Mouse (Mus musculus): ENCODE data around the gene P2ry12. TPM values are rescaled to one million over a fixed set of nuclear protein-coding genes. Genes with fewer than 3 reads are reported as not detected.

The P2ry12 gene
- 16.1 and 17.5 TPM in 2 replicates for polyA plus RNA-seq (2012; rRNA removed)

- Histone ChIP-seq H3K4me1 (ENCODE audit: control insufficient read depth, insufficient read depth, low read length) (no peaks in the 10 kb centered on the region), H3K27me3 (ENCODE audit: control insufficient read depth, insufficient read depth, low read length) (no peaks in the 10 kb centered on the region), H3K27ac (ENCODE audit: insufficient read depth, low read length) (no peak within 1 kb of the TSS), H3K4me3 (replicated peaks; ENCODE audit: insufficient read depth, low read depth, low read length) (no peak within 1 kb of the TSS)
- TF ChIP-seq CTCF (IDR thresholded peaks at IDR 0.05; ENCODE audit: borderline replicate concordance, insufficient read depth, low read depth, low read length) (no peak), POLR2A (IDR thresholded peaks at IDR 0.05; ENCODE audit: borderline replicate concordance, insufficient read depth, low read length) (no peak)
- no peak for DNase-seq
- 55% methylated on average over 7 of the region's 7 CpGs for WGBS
Observed at GRCm38 (mm10) chr3:59262704-59263103, at the start of gene P2ry12. P2ry12 (minus strand) TSS chr3:59262871.

- H3K27me3 ChIP-seq (ENCODE audit: control insufficient read depth, insufficient read depth, low read length) = no peaks in the 10 kb centered on the region
- TF ChIP-seq CTCF (IDR thresholded peaks at IDR 0.05; ENCODE audit: borderline replicate concordance, insufficient read depth, low read depth, low read length) (no peak), POLR2A (IDR thresholded peaks at IDR 0.05; ENCODE audit: borderline replicate concordance, insufficient read depth, low read length) (no peak)
- no peak overlapping the region for H3K27ac ChIP-seq (ENCODE audit: insufficient read depth, low read length)
- WGBS = 97% methylated on average over 2 of the region's 2 CpGs
- no peak for DNase-seq
- H3K4me1 ChIP-seq (ENCODE audit: control insufficient read depth, insufficient read depth, low read length) = no peaks in the 10 kb centered on the region
- H3K4me3 ChIP-seq (replicated peaks; ENCODE audit: insufficient read depth, low read depth, low read length) = no peak overlapping the region
Observed at GRCm38 (mm10) chr3:59305518-59305917, 42.8 kb upstream of the P2ry12 start.

- DNase-seq = no peak
- TF ChIP-seq CTCF (IDR thresholded peaks at IDR 0.05; ENCODE audit: borderline replicate concordance, insufficient read depth, low read depth, low read length) = no peak
- no peak for TF ChIP-seq POLR2A (IDR thresholded peaks at IDR 0.05; ENCODE audit: borderline replicate concordance, insufficient read depth, low read length)
- no peaks in the 10 kb centered on the region for H3K27me3 ChIP-seq (ENCODE audit: control insufficient read depth, insufficient read depth, low read length)
- no peak overlapping the region for H3K4me3 ChIP-seq (replicated peaks; ENCODE audit: insufficient read depth, low read depth, low read length)
- no peak overlapping the region for H3K27ac ChIP-seq (ENCODE audit: insufficient read depth, low read length)
- no peaks in the 10 kb centered on the region for H3K4me1 ChIP-seq (ENCODE audit: control insufficient read depth, insufficient read depth, low read length)
- 96% methylated on average over 5 of the region's 5 CpGs for WGBS
Observed at GRCm38 (mm10) chr3:59304944-59305343, 42.3 kb upstream of the P2ry12 start.

GRCm38 (mm10) chr3:59297653-59298052 is 35.0 kb upstream of the P2ry12 start:
- DNase-seq = no peak
- no peaks in the 10 kb centered on the region for H3K4me1 ChIP-seq (ENCODE audit: control insufficient read depth, insufficient read depth, low read length)
- WGBS = 86% methylated on average over 16 of the region's 16 CpGs
- TF ChIP-seq CTCF (IDR thresholded peaks at IDR 0.05; ENCODE audit: borderline replicate concordance, insufficient read depth, low read depth, low read length) (no peak), POLR2A (IDR thresholded peaks at IDR 0.05; ENCODE audit: borderline replicate concordance, insufficient read depth, low read length) (no peak)
- H3K27ac ChIP-seq (ENCODE audit: insufficient read depth, low read length) = no peak overlapping the region
- no peak overlapping the region for H3K4me3 ChIP-seq (replicated peaks; ENCODE audit: insufficient read depth, low read depth, low read length)
- H3K27me3 ChIP-seq (ENCODE audit: control insufficient read depth, insufficient read depth, low read length) = no peaks in the 10 kb centered on the region

- WGBS = 93% methylated on average over 5 of the region's 5 CpGs
- no peak for TF ChIP-seq POLR2A (IDR thresholded peaks at IDR 0.05; ENCODE audit: borderline replicate concordance, insufficient read depth, low read length)
- TF ChIP-seq CTCF (IDR thresholded peaks at IDR 0.05; ENCODE audit: borderline replicate concordance, insufficient read depth, low read depth, low read length) = no peak
- H3K27ac ChIP-seq (ENCODE audit: insufficient read depth, low read length) = no peak overlapping the region
- no peaks in the 10 kb centered on the region for H3K27me3 ChIP-seq (ENCODE audit: control insufficient read depth, insufficient read depth, low read length)
- no peak overlapping the region for H3K4me3 ChIP-seq (replicated peaks; ENCODE audit: insufficient read depth, low read depth, low read length)
- no peaks in the 10 kb centered on the region for H3K4me1 ChIP-seq (ENCODE audit: control insufficient read depth, insufficient read depth, low read length)
- no peak for DNase-seq
Observed at GRCm38 (mm10) chr3:59296563-59297130, 34.0 kb upstream of the P2ry12 start.

GRCm38 (mm10) chr3:59295699-59296562 is 33.3 kb upstream of the P2ry12 start:
- no peak for TF ChIP-seq POLR2A (IDR thresholded peaks at IDR 0.05; ENCODE audit: borderline replicate concordance, insufficient read depth, low read length)
- Histone ChIP-seq H3K27me3 (ENCODE audit: control insufficient read depth, insufficient read depth, low read length) (no peaks in the 10 kb centered on the region), H3K4me3 (replicated peaks; ENCODE audit: insufficient read depth, low read depth, low read length) (no peak overlapping the region), H3K27ac (ENCODE audit: insufficient read depth, low read length) (no peak overlapping the region), H3K4me1 (ENCODE audit: control insufficient read depth, insufficient read depth, low read length) (no peaks in the 10 kb centered on the region)
- DNase-seq = no peak
- 93% methylated on average over 16 of the region's 16 CpGs for WGBS

GRCm38 (mm10) chr3:59293437-59294199 is 30.9 kb upstream of the P2ry12 start:
- Histone ChIP-seq H3K27me3 (ENCODE audit: control insufficient read depth, insufficient read depth, low read length) (no peaks in the 10 kb centered on the region), H3K27ac (ENCODE audit: insufficient read depth, low read length) (no peak overlapping the region), H3K4me1 (ENCODE audit: control insufficient read depth, insufficient read depth, low read length) (no peaks in the 10 kb centered on the region), H3K4me3 (replicated peaks; ENCODE audit: insufficient read depth, low read depth, low read length) (no peak overlapping the region)
- no peak for DNase-seq
- WGBS = 76% methylated on average over 5 of the region's 5 CpGs
- TF ChIP-seq CTCF (IDR thresholded peaks at IDR 0.05; ENCODE audit: borderline replicate concordance, insufficient read depth, low read depth, low read length) (no peak), POLR2A (IDR thresholded peaks at IDR 0.05; ENCODE audit: borderline replicate concordance, insufficient read depth, low read length) (no peak)

Measured in cerebellum, adult 2 months (tissue).